Mouse (Mus musculus): ENCODE results near the gene Gsdma.
"Not testable (repeated sequence)": the region's sequence is repeated elsewhere in the genome, so short reads cannot be mapped to it uniquely, and the experiment has no call there.

Gene Gsdma

DNA sequence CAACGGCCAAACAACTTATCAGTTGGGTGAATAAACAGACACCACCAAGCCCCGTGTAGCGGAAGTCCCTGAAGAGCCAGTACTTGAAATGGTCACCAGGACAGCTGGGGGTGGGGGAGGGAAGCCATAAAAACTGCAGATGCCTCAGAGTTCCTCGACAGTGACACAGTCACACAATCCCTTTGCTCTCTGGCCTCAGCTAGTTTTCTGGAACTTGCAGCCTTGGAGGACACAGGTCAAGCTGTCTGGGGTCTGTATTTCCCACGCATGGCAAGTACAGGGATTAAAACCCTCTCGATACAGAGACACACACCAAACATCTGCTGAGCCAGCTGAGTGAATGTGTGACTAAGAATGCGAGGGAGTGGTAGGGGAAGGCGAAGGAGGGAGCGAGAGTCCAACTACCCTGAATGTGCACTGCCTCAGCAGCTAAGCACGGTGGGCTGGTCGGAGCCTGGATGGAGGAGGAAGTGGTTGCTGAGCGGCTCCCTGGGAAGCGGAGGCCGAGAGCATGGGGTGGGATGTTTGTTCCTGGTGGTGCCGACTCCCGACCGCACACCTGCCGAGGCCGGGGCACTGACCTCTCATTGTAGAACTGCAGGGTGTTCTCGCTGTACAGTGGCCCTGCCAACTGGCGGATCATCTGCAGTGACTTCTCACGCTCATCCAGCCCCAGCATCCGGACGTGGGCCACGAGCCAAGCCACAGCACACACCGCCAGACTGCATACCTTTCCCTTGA lies 45.0 kb downstream of the Gsdma start:
- DNase-seq (ENCODE audit: low spot score in 2 of 2) = peak; percentile 46 to 67

DNA sequence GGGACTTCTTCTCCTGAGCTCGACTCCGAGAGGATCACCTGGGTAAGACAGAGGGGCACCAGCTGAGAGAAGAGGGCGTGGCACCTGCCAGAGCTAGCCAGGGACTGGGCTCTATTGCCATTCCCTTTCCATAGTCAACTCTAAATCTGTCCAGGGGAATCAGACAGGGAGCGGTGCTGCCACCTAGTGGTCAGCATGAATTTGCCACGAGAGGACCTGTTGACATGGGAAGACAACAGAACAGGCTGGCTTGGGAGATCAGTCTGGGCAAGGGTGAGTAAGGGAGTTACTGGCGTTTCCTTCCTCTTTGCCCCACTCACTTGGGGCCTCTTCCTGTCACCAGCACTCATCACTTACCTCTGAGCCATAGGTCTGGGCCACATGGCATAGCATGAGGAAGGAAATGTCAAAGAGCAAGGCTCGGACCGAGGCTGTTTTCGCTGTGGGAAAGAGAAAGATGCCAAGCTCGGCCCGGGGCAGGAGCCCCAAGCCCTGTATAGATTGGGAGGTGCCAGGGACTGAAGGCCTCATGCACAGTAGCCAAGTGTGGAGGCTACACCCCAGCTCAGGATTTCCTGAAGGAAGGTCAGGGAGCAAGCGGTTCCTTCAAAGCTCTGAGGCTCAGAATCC lies 46.4 kb downstream of the Gsdma start:
- DNase-seq (ENCODE audit: low spot score in 2 of 2) = peak; percentile 75 to 85

DNA sequence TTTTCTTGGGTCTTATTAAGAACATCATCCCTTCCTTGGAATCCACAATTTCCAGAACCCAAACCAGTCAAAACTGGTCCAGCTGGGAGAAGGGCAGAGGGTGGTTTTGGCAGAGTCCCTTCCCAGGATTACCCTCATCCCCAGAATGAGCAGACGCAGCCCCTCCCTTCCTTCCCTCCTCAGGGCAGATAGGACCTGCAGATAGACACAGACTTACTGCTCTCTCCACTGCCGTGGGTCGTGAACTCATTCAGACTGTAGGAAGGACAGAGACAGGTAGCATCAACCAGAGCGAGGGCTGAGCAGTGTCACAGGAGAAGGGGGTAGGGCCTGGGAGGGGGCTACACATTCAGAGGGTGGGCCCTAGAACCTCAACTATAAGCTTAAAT lies 46.9 kb downstream of the Gsdma start:
- DNase-seq (ENCODE audit: low spot score in 2 of 2) = no peak

DNA sequence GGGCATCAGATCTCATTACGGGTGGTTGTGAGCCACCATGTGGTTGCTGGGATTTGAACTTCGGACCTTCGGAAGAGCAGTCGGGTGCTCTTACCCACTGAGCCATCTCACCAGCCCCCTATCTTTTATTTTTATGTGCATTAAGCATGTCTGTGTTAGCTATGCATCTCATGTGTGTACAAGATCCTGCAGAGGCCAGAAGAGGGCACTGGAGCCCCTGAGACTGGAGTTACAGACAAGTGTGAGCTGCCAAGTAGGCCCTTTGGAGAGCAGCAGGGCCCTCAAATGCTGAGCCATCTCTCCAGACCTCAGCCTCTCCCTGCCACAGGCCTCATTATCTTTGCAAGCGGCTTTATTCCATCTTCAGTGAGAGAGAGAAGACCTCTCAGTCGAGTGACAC lies 47.9 kb downstream of the Gsdma start:
- not testable (repeated sequence) for DNase-seq (ENCODE audit: low spot score in 2 of 2)

DNA sequence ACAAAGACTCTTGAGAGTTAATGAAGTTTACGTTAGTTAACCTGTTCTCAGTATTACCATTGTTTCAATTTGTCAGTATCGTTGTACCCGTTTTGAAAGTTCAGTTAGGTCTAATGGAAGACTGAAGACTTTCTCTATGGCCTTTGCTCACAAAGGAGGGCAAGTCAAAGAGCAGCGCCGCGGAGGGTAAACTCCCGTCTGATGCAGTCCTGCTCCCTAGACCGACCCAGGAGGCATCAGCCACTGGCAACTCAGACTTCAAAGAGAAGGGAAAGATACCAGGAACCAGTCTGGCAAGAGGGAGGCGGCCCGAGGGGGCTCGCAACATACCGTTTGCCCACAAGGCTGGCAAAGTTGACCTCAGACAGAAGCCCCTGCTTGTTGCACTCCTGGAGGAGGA lies 49.6 kb downstream of the Gsdma start:
- DNase-seq (ENCODE audit: low spot score in 2 of 2) = no peak

DNA sequence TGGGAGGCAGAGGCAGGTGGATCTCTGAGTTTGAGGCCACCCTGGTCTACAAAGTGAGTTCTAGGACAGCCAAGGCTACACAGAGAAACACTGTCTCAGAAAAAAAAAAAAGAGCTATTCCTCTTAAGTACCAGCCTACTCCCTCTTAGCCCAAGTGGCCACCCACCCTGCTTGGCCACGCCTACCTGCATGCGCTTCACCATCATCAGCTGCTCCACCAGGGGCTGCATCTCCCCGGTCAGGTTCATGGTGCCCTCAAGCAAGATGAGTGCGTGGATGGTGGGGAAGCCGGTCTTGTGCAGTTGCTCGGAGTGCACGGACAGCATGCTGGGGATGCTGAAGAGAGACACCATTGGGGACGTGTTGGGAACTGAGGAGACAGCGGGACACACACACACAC lies 51.8 kb downstream of the Gsdma start:
- DNase-seq (ENCODE audit: low spot score in 2 of 2) = no peak

DNA sequence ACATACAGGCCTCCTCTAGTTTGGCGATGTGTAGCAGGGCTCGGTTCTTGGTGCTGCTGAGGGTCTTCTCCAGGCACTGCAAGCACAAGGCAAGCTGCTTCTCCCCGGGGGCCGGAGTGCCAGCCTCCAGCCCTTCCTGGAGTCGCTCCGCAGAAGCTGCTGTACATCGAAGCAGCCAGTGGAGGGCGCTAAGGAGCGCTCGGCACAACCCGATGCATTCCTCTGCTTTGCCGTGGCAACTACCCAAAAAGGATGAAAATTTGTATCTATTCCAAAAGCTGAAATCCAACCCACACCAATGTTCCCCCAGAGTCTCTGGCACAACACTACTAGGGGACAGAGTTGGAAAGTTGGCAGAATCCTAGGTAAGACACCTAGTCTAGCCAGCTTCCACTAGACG lies 53.8 kb downstream of the Gsdma start:
- peak in 1 of 2 experiments; percentile 69 for DNase-seq (ENCODE audit: low spot score in 2 of 2)

DNA sequence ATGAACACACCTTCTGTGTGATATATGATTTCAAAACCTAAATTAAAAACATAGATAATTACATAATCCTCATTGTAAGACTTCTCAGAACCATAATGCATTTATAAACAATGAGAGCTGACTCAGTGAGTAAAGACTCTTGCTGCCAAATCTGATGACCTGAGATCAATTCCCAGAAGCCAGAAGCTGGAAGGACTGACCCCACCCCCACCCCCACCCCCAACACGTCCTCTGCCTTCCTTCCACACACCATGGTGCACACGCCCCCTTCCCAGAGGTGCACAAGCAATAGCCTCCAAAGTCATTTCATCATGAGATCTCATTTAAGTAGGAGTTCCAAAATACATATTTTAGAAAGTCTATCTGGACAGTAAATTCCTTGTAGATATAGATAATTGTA lies 56.6 kb downstream of the Gsdma start:
- DNase-seq (ENCODE audit: low spot score in 2 of 2) = no peak

DNA sequence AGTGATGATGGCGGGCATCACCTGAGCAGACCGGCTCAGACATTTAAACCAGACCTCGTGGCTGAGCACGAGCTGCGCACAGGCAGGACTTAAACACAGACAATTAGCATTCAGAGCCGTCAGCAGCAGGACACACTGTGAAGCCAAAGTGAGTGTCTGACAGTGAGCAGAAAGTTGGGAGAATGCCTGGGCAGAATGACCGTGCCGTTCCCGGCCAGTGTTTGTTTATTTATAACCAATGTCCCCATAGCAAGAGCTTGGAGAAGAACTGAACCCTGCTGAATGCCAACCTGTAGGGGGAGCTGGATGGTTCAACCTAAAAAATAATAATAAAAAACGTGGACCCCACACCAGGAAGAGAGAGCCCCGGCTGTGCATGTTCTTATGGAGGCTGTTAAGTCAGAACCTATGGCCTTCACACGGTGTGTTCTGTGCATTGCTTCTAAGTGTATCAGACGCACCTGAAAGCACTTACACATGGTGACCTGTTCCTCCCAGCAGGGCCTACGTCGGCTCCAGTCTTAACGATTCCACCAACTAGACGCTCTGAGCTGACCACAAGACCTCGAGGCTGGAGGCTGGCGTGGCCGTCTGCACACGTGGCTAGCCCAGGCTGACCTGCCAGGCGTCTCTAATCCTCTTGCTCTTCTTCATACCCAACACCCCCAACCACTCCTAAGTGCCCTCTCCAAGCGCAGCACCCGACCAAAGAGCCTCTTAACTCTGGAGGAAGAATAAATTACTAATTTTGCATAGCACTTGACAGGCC lies 57.5 kb downstream of the Gsdma start:
- peak in 1 of 2 experiments; percentile 76 for DNase-seq (ENCODE audit: low spot score in 2 of 2)

DNA sequence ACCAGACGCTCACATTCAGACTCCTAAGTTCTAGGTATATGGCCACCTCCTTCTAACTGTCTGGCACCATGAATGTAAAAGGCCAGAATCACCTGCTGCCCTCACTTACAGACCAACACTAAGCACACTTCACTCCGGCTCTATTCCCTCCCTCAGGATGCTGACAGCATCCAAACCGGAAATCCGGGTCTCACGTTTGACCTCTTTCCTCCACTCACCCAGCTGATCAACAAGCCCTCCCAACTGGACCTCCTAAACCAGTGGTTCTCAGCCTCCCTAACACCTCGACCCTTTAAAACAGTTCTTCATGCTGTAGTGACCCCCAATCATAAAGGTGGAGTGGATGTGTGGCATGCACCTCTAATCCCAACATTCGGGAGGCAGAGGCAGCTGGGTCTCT lies 58.9 kb downstream of the Gsdma start:
- no peak for DNase-seq (ENCODE audit: low spot score in 2 of 2)

DNA sequence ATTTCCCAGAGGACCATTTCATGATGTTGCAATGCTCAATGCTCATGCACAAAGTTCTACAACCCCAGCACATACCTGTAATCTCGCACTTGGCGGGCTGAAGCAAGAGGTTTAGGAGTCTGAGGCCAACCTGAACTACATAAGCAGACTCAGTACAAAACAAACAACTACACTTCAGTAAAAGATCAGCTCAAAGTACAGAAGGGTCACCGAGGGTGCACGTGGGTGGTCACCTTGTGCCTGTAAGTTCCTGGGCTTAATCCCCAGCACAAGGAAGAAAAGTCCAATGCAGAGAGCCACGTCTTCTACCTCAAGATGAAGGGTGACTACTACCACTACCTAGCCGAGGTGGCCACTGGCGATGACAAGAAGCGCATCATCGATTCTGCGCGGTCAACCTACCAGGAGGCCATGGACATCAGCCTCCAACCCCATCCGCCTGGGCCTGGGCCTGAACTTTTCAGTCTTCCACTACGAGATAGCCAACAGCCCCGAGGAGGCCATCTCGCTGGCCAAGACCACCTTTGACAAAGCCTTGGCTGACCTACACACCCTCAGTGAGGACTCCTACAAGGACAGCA lies 61.9 kb downstream of the Gsdma start:
- DNase-seq (ENCODE audit: low spot score in 2 of 2) = no peak
